Mouse (Mus musculus): Measurements from ENCODE around the gene Tcf7l2.

Tcf7l2 gene

DNA sequence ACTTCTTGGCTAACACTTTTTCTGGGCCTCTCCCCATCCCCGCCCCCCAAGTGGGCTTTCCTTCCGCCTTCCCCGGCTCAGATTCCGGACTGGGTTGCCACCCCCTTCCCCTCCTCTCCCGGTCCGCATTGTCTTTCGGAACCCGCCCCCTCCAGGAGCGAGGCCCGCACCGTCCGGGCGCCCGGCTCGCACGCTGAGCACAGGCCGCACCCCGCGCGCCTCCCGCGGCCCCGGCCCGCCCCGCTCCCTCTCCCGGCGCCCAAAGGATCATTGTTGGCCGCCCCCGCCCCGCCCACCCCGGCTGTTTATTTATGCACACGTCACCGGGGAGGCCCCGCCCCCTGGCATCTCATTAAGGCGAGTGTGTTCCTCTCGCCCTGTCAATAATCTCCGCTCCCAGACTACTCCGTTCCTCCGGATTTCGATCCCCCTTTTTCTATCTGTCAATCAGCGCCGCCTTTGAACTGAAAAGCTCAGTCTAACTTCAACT, at the start of gene Tcf7l2:
Tcf7l2 (plus strand) TSS at position 382 of the 490 bp plus-strand sequence.
- DNase-seq (ENCODE audit: low read depth) = no peak

DNA sequence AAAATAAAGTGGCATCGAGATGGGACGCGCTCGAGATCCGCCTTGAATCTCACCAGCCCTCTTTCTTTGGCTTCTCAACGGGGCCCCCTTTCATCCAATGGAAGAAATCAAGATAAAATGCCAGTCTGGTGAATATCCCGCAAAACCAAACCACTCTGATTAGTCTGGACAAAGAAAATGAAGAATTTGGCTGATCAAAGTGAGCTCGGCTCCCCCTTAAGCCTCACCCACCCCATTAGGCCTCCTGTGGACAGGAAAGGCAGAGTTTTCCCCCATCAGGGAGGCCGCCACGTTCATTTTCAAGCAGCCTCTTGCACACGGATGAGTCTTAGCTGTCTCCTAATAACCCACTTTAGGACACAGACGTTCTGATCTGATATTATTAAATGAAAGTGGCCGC, 47.0 kb upstream of the Tcf7l2 start:
- no peak for DNase-seq (ENCODE audit: low read depth)

DNA sequence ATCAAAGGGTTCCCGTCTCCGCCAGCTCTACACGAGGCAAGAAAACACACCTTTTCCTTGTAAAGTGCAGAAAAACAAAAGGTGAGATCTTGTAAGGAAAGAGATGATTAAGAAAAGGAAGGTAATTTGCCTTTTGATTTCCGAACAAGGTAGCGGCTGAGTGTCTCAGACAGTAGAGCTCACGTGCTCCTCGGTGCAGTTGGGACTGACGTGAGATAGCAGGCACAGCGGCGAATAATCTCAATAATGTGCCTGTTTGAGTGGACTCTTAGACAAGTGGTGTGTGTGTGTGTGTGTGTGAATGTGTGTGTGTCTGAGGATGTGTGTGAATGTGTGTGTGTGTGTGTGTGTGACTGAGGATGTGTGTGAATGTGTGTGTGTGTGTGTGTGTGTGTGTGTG, 46.2 kb upstream of the Tcf7l2 start:
- DNase-seq (ENCODE audit: low read depth) = no peak

DNA sequence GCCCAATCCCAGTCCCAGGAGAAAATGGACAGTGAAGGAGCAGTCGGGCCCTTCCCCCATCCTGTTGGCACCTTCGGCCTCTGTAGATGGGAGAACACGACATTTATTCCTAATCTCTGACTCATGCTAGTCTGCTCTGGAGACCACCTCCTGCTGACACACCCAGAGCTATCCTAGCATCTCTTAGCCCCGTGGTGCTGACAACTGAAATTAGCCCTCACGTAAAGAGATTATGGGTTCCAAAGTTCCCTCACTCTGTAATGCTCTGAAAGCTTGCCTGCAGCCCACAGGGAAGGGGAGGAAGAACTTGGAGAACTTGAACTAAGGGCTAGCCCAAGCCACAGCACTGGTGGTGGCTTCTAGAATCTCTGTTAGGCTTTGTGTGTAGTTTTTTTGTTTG, 42.7 kb upstream of the Tcf7l2 start:
- DNase-seq (ENCODE audit: low read depth) = no peak

DNA sequence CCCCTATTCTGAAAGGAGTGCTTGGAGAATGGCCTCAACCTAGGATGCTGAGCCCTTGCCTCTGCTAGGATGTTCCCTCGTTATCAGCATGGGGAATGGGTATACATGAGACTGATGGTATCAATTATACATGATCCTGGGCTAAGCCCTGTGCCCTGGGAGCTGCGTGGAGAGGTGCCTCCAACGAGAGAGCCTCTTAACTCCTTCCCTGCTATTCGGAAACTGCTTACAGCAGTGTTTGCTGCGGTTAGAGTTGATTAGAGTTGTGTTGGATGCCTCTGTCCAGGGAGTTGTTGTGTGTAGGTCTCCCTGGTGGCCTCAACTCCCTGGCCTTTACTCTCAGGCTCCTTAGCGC, 41.4 kb upstream of the Tcf7l2 start:
- DNase-seq (ENCODE audit: low read depth) = no peak

DNA sequence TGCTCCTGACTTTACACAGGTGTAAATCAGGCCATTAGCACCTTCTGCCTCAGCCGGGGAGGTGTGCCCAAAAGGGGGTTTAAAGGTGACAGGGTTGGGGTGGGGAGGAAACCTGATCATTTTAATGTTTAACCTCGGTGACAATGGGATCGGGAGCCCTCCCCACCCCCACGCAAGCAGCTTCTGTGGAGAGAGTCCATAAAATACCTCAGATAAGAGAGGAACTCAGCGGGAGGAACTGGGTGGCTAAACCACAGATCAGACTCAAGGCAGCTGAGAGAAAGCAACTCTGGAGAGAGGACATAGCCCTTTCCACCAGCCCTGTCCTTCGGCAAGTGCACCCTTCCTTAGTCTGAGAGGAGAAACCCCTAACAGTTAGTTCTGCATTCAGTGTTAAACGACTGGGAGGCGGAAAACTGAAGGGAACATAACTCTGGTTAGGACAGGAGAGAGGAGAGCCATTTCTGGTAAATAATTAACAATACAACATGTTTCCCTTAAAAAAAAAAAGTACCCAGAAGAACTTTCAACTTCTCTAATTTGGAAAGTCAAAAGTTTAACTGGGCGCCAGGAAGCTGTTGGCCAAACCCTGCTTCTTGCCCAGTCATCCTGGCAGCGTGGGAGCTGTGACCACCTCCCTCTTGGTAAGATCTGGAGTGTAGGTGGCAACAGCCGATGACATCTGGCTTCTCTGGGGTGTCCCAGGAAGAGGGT, 40.9 kb upstream of the Tcf7l2 start:
- no peak for DNase-seq (ENCODE audit: low read depth)

DNA sequence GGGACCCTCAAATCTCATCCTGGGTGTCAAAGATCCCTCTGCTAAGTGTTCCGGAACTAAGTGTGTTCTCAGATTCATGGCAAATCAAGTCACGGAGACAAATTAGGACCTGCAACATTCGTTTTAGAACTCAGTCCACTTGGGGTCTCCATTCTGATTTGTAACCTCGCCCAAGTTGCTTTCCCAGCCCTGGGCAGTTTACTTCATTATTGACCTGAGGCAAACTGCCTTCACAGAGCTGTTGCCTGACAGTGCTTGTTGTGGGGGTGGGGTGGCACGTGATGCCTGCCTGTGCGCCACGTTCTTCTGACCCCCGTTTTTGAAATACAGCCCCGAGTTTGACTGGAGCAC, 40.4 kb upstream of the Tcf7l2 start:
- DNase-seq (ENCODE audit: low read depth) = no peak

DNA sequence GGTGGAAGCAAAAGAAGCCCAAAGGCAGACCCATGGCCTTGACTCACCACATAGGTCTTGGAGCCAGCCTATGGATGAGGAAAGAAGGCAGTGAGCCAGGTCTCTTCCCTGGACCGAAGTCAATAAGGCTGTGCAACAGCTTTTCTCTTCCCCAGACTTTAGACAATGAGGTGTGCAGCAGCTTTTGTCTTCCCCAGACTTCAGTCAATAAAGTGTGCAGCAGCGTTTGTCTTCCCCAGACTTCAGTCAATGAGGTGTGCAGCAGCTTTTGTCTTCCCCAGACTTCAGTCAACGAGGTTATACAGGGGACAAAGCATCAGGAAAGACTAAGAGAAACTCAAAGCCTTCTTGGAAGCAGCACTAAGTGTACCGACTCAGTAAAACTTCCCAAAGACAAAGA, 39.5 kb upstream of the Tcf7l2 start:
- DNase-seq (ENCODE audit: low read depth) = no peak

DNA sequence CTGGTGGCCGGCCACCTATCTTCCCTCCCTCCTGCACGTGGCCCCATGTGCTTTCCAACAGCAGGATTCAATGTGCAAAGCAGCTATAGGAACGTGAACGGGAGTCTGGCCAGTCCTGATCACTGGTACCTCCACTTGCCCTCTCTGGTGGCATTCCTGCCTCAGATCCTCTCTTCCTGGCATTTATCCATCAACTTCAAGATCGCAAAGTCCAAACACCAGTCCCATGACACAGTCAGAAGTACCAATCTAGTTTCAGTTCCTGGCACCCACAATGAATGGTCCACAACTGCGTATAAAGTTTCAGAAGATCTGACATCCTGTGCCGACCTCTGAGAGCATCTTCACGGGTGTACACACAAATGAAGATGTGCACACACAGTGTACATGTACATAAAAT, 38.9 kb upstream of the Tcf7l2 start:
- no peak for DNase-seq (ENCODE audit: low read depth)

DNA sequence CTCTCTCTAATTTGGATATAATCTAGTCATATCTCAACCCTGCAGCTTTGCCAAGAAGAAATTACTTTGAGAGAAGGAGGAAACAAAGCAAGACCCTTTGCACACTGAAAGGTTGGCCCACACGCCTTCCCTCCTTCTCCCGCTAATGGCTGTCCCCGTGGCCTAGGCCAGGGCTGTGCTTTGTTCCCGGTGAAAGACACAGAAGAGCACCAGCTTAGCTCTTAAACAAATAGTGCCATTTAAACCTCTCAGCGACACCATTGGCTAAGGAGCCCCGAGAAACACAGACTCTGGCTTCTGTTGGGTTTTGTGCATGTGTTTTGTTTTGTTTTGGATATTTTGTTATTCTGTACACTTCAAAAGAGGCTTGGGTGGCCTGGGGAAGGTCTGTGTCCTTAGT, 37.5 kb upstream of the Tcf7l2 start:
- no peak for DNase-seq (ENCODE audit: low read depth)

DNA sequence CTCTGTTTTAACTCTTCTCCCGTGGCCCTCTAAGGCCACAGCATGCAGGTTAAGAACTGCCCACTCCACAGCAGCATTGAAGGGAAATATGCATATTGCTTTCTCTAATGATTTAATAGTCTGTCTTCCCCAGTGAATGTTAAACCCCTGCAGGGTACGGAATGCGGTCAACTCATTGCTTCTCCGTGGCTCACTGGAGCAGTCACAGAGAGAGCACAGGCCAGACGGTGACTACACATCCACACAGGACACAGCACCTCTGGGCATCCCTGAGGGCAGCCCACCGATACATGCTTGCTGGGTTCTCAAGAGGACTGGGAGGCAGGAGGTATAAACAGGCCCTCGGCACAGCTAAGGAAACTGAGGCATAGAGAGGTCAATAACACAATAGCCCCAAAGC, 35.3 kb upstream of the Tcf7l2 start:
- DNase-seq (ENCODE audit: low read depth) = no peak

DNA sequence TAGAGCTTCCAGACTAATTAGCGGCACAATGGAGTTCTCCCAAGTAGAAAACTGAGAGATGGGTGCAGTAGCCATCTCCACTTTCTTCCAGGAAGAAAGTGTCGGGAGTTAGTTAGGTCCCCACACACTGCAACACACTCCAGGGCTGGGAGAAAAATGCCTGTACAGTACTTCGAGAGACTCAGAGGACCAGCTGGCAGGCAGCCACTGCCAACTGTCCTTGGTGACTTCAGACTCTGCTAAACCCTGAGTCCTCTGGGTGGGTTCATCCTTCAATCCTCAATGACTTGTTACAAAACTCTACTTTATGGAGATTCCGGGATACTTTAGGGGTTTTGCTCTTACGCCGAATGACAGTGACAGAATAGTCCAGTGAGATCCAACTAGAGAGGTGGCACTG, 34.8 kb upstream of the Tcf7l2 start:
- no peak for DNase-seq (ENCODE audit: low read depth)

DNA sequence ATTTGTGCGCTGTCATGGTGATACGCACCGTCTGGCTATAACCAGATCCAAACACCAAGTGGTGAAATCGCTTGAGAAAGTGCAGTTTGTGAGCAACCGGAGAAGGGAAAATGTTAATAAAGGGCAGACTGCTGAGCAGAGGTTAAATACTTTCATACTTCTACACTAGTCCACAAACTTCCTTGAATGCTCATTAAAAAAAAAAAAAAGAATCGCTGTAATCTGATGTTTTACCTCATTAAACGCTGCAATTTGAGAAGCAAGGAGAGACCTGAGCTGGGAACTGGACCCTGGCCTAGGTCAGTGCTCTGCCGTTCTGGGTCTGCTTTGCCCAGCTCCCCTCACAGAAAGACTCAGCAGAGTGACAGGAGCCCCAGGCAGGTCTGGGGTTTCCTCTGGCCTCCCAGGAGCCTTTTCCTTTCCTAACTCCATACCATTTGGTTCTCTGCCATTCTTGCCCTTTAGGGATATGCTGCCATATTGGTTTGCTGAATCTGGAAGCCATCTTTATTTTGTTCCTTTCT, 33.5 kb upstream of the Tcf7l2 start:
- no peak for DNase-seq (ENCODE audit: low read depth)

DNA sequence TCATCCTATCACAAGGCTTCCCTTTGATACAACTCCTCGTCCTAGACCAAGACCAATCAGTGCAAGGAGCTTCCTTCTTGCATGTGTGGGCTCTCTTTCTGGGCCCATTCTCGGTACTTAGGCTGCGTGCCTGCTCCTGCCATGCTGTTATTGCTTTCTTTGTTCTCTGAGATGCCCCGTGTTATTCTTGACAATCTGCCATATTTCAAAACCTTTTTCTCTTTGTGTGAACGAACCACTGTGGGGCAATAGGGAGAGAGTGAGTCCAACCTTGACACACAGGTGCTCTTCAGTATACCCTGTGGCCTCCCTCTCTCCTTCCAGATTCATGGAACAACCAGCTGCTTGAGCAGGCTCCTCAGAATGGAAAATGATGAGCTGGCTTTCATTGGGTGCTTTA, 30.8 kb upstream of the Tcf7l2 start:
- DNase-seq (ENCODE audit: low read depth) = no peak

DNA sequence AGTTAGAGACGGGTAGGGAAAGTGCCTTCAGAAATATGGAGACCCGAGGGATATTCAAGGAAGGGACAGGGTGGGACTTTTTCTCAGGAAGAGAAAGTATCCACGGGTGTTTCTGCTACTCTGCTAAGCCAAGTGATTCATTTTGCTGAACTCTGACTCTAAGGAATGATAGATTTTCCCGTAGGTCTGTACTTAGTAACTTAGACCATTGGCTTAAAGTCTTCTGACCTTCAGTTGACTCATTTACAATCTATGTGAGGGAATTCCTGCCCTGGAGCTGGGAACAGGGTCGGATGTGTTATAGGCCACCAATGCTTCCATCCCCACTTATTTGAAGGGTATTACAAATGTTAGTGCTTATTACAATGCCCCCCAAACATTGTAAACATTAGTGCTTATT, 29.9 kb upstream of the Tcf7l2 start:
- no peak for DNase-seq (ENCODE audit: low read depth)

DNA sequence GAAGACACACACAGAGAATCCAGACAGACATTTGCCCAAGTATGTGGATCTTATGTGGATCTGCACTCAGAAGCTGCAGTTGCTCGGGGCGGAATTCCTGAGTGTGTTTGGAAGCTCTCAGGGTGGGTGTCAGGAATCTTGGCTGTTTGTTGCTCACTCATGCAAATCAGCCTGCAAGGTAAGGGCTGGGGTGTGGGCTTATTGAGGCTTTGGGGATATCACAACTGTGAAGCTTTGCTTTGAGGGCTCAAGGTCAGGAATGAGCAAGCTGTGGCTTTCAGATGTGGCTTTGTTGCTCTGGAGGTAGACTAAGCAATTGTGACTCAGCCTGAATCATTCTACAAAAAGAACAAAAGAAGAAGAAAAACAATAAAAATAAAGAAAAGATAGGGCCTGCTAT, 28.9 kb upstream of the Tcf7l2 start:
- DNase-seq (ENCODE audit: low read depth) = no peak

DNA sequence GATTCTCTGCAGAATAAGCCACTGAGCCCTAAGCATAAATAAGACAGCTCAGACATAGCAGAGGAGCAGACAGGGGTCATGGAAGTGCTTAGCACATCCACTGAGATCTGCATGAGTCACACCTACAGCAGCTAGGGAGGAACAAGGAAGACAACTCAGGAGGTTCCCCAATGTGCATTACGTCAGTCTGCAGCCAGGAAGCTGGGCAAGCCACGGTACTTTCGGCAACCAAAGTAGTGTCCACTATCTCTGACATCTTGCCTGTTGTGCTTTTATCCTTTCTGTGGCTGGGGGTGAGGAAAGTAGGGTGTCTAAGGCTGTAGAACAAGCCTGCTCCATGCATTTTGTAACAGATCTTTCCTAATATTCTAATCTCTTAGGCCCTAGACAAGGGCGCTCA, 27.6 kb upstream of the Tcf7l2 start:
- no peak for DNase-seq (ENCODE audit: low read depth)

DNA sequence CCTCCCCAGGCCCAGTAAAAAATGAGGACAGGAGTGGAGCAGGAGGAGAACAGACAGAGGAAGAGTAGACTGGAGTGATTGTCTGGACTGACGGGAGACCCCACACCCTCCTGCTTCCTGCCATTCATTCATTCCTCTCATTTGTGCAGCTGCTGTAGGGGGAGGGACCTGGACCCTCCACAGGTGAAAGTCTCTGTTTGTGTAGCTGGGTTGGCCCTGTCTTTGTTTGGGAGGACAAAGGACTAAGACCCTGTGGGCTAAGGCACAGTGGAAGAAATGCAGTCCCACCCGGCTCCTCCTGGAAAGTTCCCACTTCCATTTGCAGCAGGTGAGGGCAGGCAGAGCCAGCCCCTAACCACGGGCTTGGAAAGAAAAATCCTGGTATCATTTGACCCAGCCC, 27.0 kb upstream of the Tcf7l2 start:
- DNase-seq (ENCODE audit: low read depth) = no peak

DNA sequence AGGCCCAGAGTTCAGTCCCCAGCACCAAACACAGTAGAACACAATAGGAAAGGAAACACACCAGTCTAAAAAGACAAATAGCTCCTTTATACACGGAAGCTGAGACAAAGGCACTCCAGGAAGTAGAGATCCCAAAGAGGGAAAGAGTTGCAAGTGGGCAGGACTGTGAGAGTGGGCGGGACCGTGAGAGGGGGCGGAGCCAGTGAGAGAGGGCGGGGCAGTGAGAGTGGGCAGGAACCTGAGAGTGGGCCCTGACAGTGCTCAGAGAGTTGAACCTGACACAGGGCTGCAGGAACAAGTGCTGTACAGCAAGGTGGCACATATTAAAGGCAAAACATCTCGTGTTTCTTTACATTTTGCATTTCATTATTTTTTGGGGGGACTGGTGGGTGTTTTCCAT, 22.5 kb upstream of the Tcf7l2 start:
- no peak for DNase-seq (ENCODE audit: low read depth)

DNA sequence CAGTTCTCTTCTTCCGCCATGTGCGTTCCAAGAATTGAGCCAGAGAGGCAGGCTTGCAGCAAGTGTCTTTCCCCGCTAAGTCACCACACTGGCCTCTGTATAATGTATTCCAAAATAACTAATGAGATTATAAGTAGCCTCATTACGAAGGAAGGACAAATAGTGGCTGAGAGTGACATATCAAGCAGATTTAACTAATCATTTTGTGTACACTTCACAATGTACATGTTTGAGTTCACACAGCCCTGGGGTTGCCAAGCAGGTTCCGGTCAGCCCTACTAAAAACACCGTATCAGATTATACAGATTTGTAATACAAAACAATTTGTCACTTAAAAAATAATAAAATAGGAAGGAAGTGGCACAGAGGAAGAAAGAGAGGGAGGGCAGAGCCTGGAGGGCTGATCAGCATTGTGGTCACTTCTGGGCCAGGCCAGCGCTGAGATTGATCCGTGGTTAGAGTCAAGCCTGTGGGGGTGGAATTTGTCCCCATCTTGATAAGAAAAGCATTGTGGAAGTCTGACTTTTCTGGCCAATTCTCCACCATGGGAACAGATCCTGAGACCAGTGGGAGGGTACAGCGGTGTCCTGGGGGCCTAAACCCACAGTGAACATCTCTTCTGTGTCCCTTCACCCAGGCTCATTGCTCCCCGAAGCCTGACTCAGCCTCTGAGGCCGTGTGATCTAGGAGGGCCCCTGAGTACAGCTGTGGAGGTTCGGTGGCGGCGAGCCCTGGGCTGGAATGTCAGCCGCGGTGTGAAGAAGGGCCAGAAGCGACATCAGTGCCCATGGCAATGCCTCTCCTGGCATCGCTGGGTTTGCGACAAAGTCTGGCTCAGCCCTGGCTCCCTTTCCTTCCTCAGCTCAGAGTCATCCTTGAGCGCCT, 21.9 kb upstream of the Tcf7l2 start:
- DNase-seq (ENCODE audit: low read depth) = no peak

DNA sequence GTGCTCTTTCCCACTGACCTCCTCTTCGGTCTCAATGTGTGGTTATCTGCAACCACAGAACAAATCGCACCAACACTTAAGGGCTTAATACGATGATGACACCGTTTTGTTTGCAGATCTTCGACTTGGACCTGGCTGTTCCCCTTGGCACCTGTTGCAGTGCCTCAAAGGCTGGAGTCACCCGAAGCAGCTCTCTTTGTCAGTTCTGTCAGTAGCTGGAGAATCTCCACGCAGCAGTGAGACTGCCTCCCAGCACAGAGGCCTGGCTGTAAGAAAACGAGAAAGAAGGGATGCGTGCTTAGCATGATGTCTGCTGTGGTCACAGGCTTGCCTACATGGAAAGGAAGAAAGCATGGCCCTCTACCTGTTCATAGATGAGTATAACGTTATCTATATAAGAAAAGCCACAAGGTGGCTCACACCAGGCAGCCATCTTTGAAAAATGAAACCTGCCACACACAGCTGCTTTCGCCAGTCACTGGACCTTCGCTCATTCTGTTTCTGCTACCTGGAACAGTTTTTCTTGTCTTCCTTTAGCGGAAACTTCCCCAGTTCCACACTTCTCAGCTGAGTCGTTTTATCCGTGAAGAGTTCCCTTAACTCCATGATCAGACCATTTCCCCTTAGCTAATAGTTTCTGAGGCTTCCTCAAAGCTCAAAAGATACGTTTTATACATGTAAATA, 21.1 kb upstream of the Tcf7l2 start:
- no peak for DNase-seq (ENCODE audit: low read depth)

DNA sequence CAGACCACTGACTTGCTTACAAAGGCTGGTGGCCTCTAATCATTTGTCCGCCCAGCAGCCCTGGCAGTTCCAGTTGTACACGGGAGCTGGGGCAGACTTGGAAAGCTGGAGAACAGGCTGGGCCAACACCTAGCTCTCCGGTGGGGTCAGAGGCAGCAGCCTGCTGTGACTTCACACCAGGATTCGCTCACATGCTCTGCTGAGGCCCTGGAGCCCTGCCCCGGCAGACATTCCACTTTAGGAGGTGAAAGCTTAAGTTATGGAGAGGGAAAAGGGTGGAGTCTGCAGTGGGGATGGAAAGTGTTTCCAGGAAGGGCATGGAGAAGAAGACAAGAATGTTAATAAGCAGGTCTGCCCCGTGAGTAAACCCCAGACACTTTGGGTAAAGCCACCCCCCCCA, 19.2 kb upstream of the Tcf7l2 start:
- DNase-seq (ENCODE audit: low read depth) = no peak

DNA sequence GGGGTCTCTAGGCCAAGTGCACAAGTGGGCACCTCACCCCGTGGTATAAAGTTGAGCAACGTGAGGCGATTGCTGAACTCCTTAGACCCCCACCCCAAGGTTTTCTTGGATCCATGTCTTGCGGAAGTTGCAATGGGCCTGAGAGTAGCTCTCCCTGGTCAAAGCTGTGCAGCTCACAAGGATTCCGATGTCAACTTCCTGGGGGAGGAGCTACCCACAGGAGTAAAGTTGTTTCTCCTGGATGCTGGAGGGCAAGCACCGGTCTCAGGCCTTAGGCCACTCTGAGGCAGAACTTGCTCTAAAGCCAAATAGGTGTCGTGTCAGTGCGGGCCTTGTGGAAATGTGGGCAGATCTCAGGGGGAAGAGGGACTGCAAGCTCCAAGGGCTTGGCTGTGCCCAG, 12.2 kb upstream of the Tcf7l2 start:
- DNase-seq (ENCODE audit: low read depth) = no peak
